Mouse (Mus musculus) MEL (cell line): ENCODE data around the gene Leo1. TPM values are rescaled to one million over a fixed set of nuclear protein-coding genes. Genes with fewer than 3 reads are reported as not detected.
A peak's percentile ranks its signal among the peaks of the same experiment; 100 is the strongest.

Experiments used
- DNase-seq: peaks from one replicate; pipeline ENCODE4 v3.0.0; 2011; ENCODE audit warnings: low read depth, low spot score
- H3K27ac ChIP-seq: 2 replicates; pipeline ENCODE4 v1.5.1; 2012; ENCODE audit warnings: low read depth, mild to moderate bottlenecking, control low read depth, low read length, moderate library complexity; ENCODE audit not compliant: control insufficient read depth
- H3K27me3 ChIP-seq, 2 experiments: fragments of 150-350 bp in 1 of 2; sonication (generic) in 1 of 2; 2 replicates each; pipeline ENCODE4 v1.6.1; 2012; ENCODE audit warnings: low read length in 2 of 2, mild to moderate bottlenecking in 2 of 2, improper control_type of control experiment in 1 of 2, moderate library complexity in 1 of 2; ENCODE audit not compliant: insufficient read depth in 2 of 2, control insufficient read depth in 1 of 2
- H3K36me3 ChIP-seq, 2 experiments: 2 replicates each; pipeline ENCODE4 v1.6.1; 2012 to 2014; ENCODE audit warnings: low read length in 2 of 2, improper control_type of control experiment in 1 of 2, inconsistent platforms in 1 of 2, mild to moderate bottlenecking in 1 of 2; ENCODE audit not compliant: insufficient read depth in 2 of 2, control insufficient read depth in 1 of 2
- H3K4me1 ChIP-seq, 2 experiments: fragments of 150-350 bp in 1 of 2; sonication (generic) in 1 of 2; 2 replicates each; pipeline ENCODE4 v1.6.1; 2012; ENCODE audit warnings: low read length in 2 of 2, improper control_type of control experiment in 1 of 2, mild to moderate bottlenecking in 1 of 2; ENCODE audit not compliant: insufficient read depth in 2 of 2, control insufficient read depth in 1 of 2
- H3K4me3 ChIP-seq, 2 experiments: fragments of 150-350 bp in 1 of 2; sonication (generic) in 1 of 2; 2 replicates each; pipeline ENCODE4 v1.5.1; 2012; ENCODE audit warnings: low read depth in 2 of 2, low read length in 2 of 2, mild to moderate bottlenecking in 2 of 2, moderate library complexity in 2 of 2, control low read depth in 1 of 2, improper control_type of control experiment in 1 of 2; ENCODE audit not compliant: control insufficient read depth in 1 of 2, insufficient read depth in 1 of 2
- H3K79me2 ChIP-seq: 2 replicates; pipeline ENCODE4 v1.6.1; 2012; ENCODE audit warnings: mild to moderate bottlenecking, low read length, moderate library complexity; ENCODE audit not compliant: control insufficient read depth, poor library complexity, insufficient read depth
- H3K9ac ChIP-seq: 2 replicates; pipeline ENCODE4 v1.6.1; 2012; ENCODE audit warnings: low read depth, mild to moderate bottlenecking, control low read depth, low read length, moderate library complexity; ENCODE audit not compliant: control insufficient read depth, poor library complexity, severe bottlenecking
- H3K9me3 ChIP-seq: fragments of 150-350 bp; sonication (generic); replicated peaks from 2 replicates; pipeline ENCODE4 v1.6.1; 2012; ENCODE audit warnings: mild to moderate bottlenecking, low read length, improper control_type of control experiment, moderate library complexity; ENCODE audit not compliant: insufficient read depth
- CHD1 ChIP-seq: IDR thresholded peaks from 2 replicates; pipeline ENCODE4 v1.6.1; 2012; ENCODE audit warnings: low read depth, mild to moderate bottlenecking, inconsistent platforms, low read length, improper control_type of control experiment
- EP300 ChIP-seq, 2 experiments: IDR thresholded peaks; 2 replicates each; pipeline ENCODE4 v1.6.1; 2011; ENCODE audit warnings: improper control_type of control experiment in 2 of 2, low read length in 2 of 2, low read depth in 1 of 2, mild to moderate bottlenecking in 1 of 2
- ETS1 ChIP-seq: IDR thresholded peaks from 2 replicates; pipeline ENCODE4 v1.6.1; 2012; ENCODE audit warnings: low read depth, mild to moderate bottlenecking, inconsistent platforms, low read length, improper control_type of control experiment, moderate library complexity
- KAT2A ChIP-seq: conservative IDR thresholded peaks from 2 replicates; pipeline ENCODE4 v1.6.1; 2012; ENCODE audit warnings: low read depth, low read length, improper control_type of control experiment, inconsistent platforms
- MAX ChIP-seq: IDR thresholded peaks from 2 replicates; pipeline ENCODE4 v1.6.1; 2011; ENCODE audit warnings: low read length, improper control_type of control experiment
- MAZ ChIP-seq: IDR thresholded peaks from 2 replicates; pipeline ENCODE4 v1.6.1; 2012; ENCODE audit warnings: low read depth, mild to moderate bottlenecking, inconsistent platforms, low read length, improper control_type of control experiment
- MEF2A ChIP-seq: IDR thresholded peaks from 2 replicates; pipeline ENCODE4 v1.6.1; 2014; ENCODE audit warnings: low read depth, mild to moderate bottlenecking, inconsistent platforms, low read length, improper control_type of control experiment; ENCODE audit not compliant: poor library complexity, insufficient replicate concordance, severe bottlenecking; ENCODE audit errors: extremely low read depth
- MYB ChIP-seq: IDR thresholded peaks from 2 replicates; pipeline ENCODE4 v1.6.1; 2011; ENCODE audit warnings: mild to moderate bottlenecking, low read depth, low read length, improper control_type of control experiment
- MYC ChIP-seq: IDR thresholded peaks from 2 replicates; pipeline ENCODE4 v1.6.1; 2011; ENCODE audit warnings: low read depth, mild to moderate bottlenecking, low read length, improper control_type of control experiment, moderate library complexity
- NELFE ChIP-seq: IDR thresholded peaks from 2 replicates; pipeline ENCODE4 v1.6.1; 2011; ENCODE audit warnings: low read depth, low read length, improper control_type of control experiment
- POLR2AphosphoS5 ChIP-seq: IDR thresholded peaks from 2 replicates; pipeline ENCODE4 v1.6.1; 2012; ENCODE audit warnings: low read depth, borderline replicate concordance, mild to moderate bottlenecking, inconsistent platforms, low read length, moderate library complexity, mixed read lengths
- TBP ChIP-seq: IDR thresholded peaks from 2 replicates; pipeline ENCODE4 v1.8.0; 2011; ENCODE audit warnings: low read depth, low read length, improper control_type of control experiment
- ZNF384 ChIP-seq: IDR thresholded peaks from 2 replicates; pipeline ENCODE4 v1.6.1; 2012; ENCODE audit warnings: low read depth, mild to moderate bottlenecking, inconsistent platforms, low read length, improper control_type of control experiment
- polyA plus RNA-seq, 2 experiments: library from polyadenylated mRNA; stranded (reverse) in 1 of 2; unstranded in 1 of 2; fragments of >175 nt in 1 of 2; fragments of >200 nt in 1 of 2; gene quantifications; 2 replicates each; pipeline versions ENCODE4 v1.2.1 to v1.2.4; 2012; ENCODE audit warnings: low replicate concordance in 2 of 2, low read depth in 1 of 2; ENCODE audit not compliant: insufficient read length in 2 of 2, insufficient read depth in 1 of 2, missing spikeins in 1 of 2
- total RNA-seq: library from RNA; depleted of rRNA; stranded (reverse); fragments of 300-350 nt; gene quantifications from 2 replicates; pipeline ENCODE4 v1.2.3, GENCODE M21; 2012

The Leo1 gene
- total and polyA plus RNA-seq, 3 experiments: 42.6 to 49.0 TPM; not detected in 1

- Histone ChIP-seq H3K9me3 (no peaks in the 10 kb centered on the region), H3K27me3 (no peaks in the 10 kb centered on the region), H3K27ac (no peak overlapping the region), H3K36me3 (peaks cover 5 to 8% of the 10 kb centered on the region in 2 experiments), H3K9ac (no peak overlapping the region)
- peak; percentile 16 for DNase-seq
- TF ChIP-seq MAX (no peak), EP300 (IDR thresholded peaks at IDR 0.05; ENCODE audit: low read depth in 1 of 2, low read length in 2 of 2) (peak in 1 of 2 experiments; percentile 36; a peak in 1 of 4 replicates)
- TF ChIP-seq, all 39 proteins: peak for 1
- peaks cover 0 to 14% of the 10 kb centered on the region in 2 experiments; a peak in 3 of 4 replicates for H3K4me1 ChIP-seq
- H3K4me3 ChIP-seq: no peak overlapping the region
- peaks cover 42% of the 10 kb centered on the region for H3K79me2 ChIP-seq
These were observed 40.7 kb upstream of the Leo1 start for GRCm38 (mm10) chr9:75400639-75401038.

GRCm38 (mm10) chr9:75401593-75402504, 39.5 kb upstream of the Leo1 start:
- Histone ChIP-seq H3K27ac (no peak overlapping the region), H3K9me3 (no peaks in the 10 kb centered on the region), H3K4me3 (no peak overlapping the region), H3K27me3 (no peaks in the 10 kb centered on the region), H3K36me3 (peaks cover 3 to 12% of the 10 kb centered on the region in 2 experiments; a peak in 3 of 4 replicates), H3K79me2 (peaks cover 51% of the 10 kb centered on the region), H3K9ac (no peak overlapping the region), H3K4me1 (peaks cover 0 to 15% of the 10 kb centered on the region in 2 experiments; a peak in 3 of 4 replicates)
- no peak for TF ChIP-seq KAT2A
- no peak for TF ChIP-seq CHD1
- no peak for TF ChIP-seq ETS1
- no peak for TF ChIP-seq ZNF384
- no peak for TF ChIP-seq MYB
- TF ChIP-seq POLR2AphosphoS5: no peak
- TF ChIP-seq TBP: no peak
- TF ChIP-seq NELFE: no peak
- no peak for TF ChIP-seq MYC
- no peak for TF ChIP-seq MEF2A
- no peak for TF ChIP-seq MAZ
- no peak for DNase-seq
